Mouse (Mus musculus) liver, adult 2 months (tissue): Measurements from ENCODE around the gene Dnali1. TPM values are rescaled to one million over a fixed set of nuclear protein-coding genes. Genes with fewer than 3 reads are reported as not detected.

Source experiments
- DNase-seq: peaks from one replicate; pipeline ENCODE4 v3.0.0-alpha.2; 2011; ENCODE audit warnings: low read depth, low spot score; ENCODE audit errors: extremely low read depth
- H3K27ac ChIP-seq: fragments of 200-500 bp; replicated peaks from 2 replicates; pipeline ENCODE4 v1.5.1; 2012; ENCODE audit warnings: low read depth, mild to moderate bottlenecking, control low read depth, inconsistent platforms, low read length; ENCODE audit not compliant: insufficient read depth
- H3K27me3 ChIP-seq: fragments of 200-500 bp; 2 replicates; pipeline ENCODE4 v1.6.1; 2012; ENCODE audit warnings: mild to moderate bottlenecking, moderate library complexity, low read length, inconsistent platforms; ENCODE audit not compliant: control insufficient read depth, insufficient read depth
- H3K36me3 ChIP-seq: fragments of 200-500 bp; 2 replicates; pipeline ENCODE4 v1.6.1; 2012; ENCODE audit warnings: low read length, inconsistent platforms; ENCODE audit not compliant: control insufficient read depth, insufficient read depth
- H3K4me1 ChIP-seq: fragments of 200-500 bp; 2 replicates; pipeline ENCODE4 v1.6.1; 2011; ENCODE audit warnings: low read length; ENCODE audit not compliant: control insufficient read depth, insufficient read depth
- H3K4me3 ChIP-seq: fragments of 200-500 bp; 2 replicates; pipeline ENCODE4 v1.5.1; 2011; ENCODE audit warnings: low read depth, mild to moderate bottlenecking, control low read depth, low read length, moderate library complexity; ENCODE audit not compliant: insufficient read depth
- H3K79me2 ChIP-seq: fragments of 200-500 bp; 2 replicates; pipeline ENCODE4 v1.6.1; 2012; ENCODE audit warnings: inconsistent platforms, mild to moderate bottlenecking, low read length, moderate library complexity; ENCODE audit not compliant: control insufficient read depth, insufficient read depth
- H3K9ac ChIP-seq: fragments of 200-500 bp; 2 replicates; pipeline ENCODE4 v1.6.1; 2012; ENCODE audit warnings: low read depth, mild to moderate bottlenecking, control low read depth, inconsistent platforms, low read length
- CTCF ChIP-seq: fragments of 200-500 bp; IDR thresholded peaks from 2 replicates; pipeline ENCODE4 v1.5.1; 2011; ENCODE audit warnings: low read depth, low read length, control low read depth
- POLR2A ChIP-seq: fragments of 200-500 bp; IDR thresholded peaks from 2 replicates; pipeline ENCODE4 v1.6.1; 2011; ENCODE audit warnings: low read length, control low read depth; ENCODE audit not compliant: insufficient read depth; ENCODE audit errors: extremely low read depth
- WGBS: fragments of 180-500 bp; shearing (Covaris S2); methylation state at CpG from one replicate; pipeline ENCODE4 v1.1.7; 2018; 5-methylcytosine and 5-hydroxymethylcytosine counted together
- polyA plus RNA-seq: library from polyadenylated mRNA; depleted of rRNA; stranded (reverse); fragments of >200 nt; gene quantifications from 2 replicates; pipeline ENCODE4 v1.2.3, GENCODE M21; 2012
- total RNA-seq: library from RNA; depleted of rRNA; stranded (reverse); fragments of >200 nt; gene quantifications from 2 replicates; pipeline ENCODE4 v1.2.3, GENCODE M21; 2014

Dnali1 gene
- total and polyA plus RNA-seq, 2 experiments, result 0.05 to 0.09 TPM

- no peaks in the 10 kb centered on the region for H3K4me1 ChIP-seq
- H3K36me3 ChIP-seq, result peaks cover 5% of the 10 kb centered on the region
- H3K9ac ChIP-seq, result no peak overlapping the region
- H3K4me3 ChIP-seq, result no peak overlapping the region
- H3K27ac ChIP-seq, result no peak overlapping the region
- no peak for TF ChIP-seq POLR2A
- TF ChIP-seq CTCF, result no peak
- H3K27me3 ChIP-seq, result no peaks in the 10 kb centered on the region
- H3K79me2 ChIP-seq, result no peaks in the 10 kb centered on the region
- no peak for DNase-seq
- WGBS, result 95% methylated on average over 2 of the region's 2 CpGs
Measured at GRCm38 (mm10) chr4:125078698-125079097, 13.2 kb upstream of the Dnali1 start.

- Histone ChIP-seq H3K27me3 (no peaks in the 10 kb centered on the region), H3K4me1 (no peaks in the 10 kb centered on the region), H3K36me3 (peaks cover 14% of the 10 kb centered on the region), H3K4me3 (no peak overlapping the region), H3K79me2 (no peaks in the 10 kb centered on the region), H3K9ac (no peak overlapping the region), H3K27ac (no peak overlapping the region)
- whole genome bisulfite sequencing, result 85% methylated on average over 2 of the region's 2 CpGs
- TF ChIP-seq CTCF (no peak), POLR2A (no peak)
- no peak for DNase-seq
Measured at GRCm38 (mm10) chr4:125077700-125078099, 12.2 kb upstream of the Dnali1 start.

- Histone ChIP-seq H3K9ac (peak within 1 kb of the TSS; percentile 90), H3K27me3 (no peaks in the 10 kb centered on the region), H3K4me1 (peaks cover 5% of the 10 kb centered on the region), H3K4me3 (peak within 1 kb of the TSS; percentile 88), H3K79me2 (peaks cover 10% of the 10 kb centered on the region; the same call in 1 of the 2 replicates), H3K36me3 (peaks cover 21% of the 10 kb centered on the region), H3K27ac (peak within 1 kb of the TSS; percentile 73)
- peak; percentile 88 for TF ChIP-seq POLR2A
- TF ChIP-seq CTCF, result no peak
- under 1% methylated on average over 78 of the region's 78 CpGs for WGBS
- DNase-seq, result peak; percentile 83
Measured at GRCm38 (mm10) chr4:125066490-125067370, 1.2 kb upstream of the Dnali1 start, which contains the start of gene Snip1. Snip1 (plus strand) TSS chr4:125066672.

GRCm38 (mm10) chr4:125063829-125064228, 1.7 kb downstream of the Dnali1 start:
- H3K27ac ChIP-seq, result no peak overlapping the region
- H3K36me3 ChIP-seq, result no peaks in the 10 kb centered on the region; the same call in 1 of the 2 replicates
- H3K27me3 ChIP-seq, result no peaks in the 10 kb centered on the region
- TF ChIP-seq CTCF (no peak), POLR2A (no peak)
- WGBS, result 78% methylated on average over 8 of the region's 8 CpGs
- H3K4me3 ChIP-seq, result no peak overlapping the region
- peaks cover 10% of the 10 kb centered on the region; the same call in 1 of the 2 replicates for H3K79me2 ChIP-seq
- peaks cover 6% of the 10 kb centered on the region for H3K4me1 ChIP-seq
- DNase-seq, result no peak
- no peak overlapping the region for H3K9ac ChIP-seq

GRCm38 (mm10) chr4:125059025-125059424, 6.5 kb downstream of the Dnali1 start:
- no peak for TF ChIP-seq POLR2A
- TF ChIP-seq CTCF, result peak; percentile 85
- no peak overlapping the region for H3K27ac ChIP-seq
- H3K9ac ChIP-seq, result no peak overlapping the region
- WGBS, result 13% methylated on average over 8 of the region's 8 CpGs
- H3K4me3 ChIP-seq, result no peak overlapping the region
- H3K79me2 ChIP-seq, result no peaks in the 10 kb centered on the region
- peaks cover 5% of the 10 kb centered on the region; the same call in 1 of the 2 replicates for H3K36me3 ChIP-seq
- peak; percentile 31 for DNase-seq
- peaks cover 1% of the 10 kb centered on the region; the same call in 1 of the 2 replicates for H3K4me1 ChIP-seq
- no peaks in the 10 kb centered on the region for H3K27me3 ChIP-seq
